Mouse (Mus musculus) 416B (cell line): ENCODE data around the gene Lmna.
A peak's percentile ranks its signal among the peaks of the same experiment; 100 is the strongest.

ENCODE experiments used
- DNase-seq: peaks from one replicate; pipeline ENCODE4 v3.0.0; 2011; ENCODE audit warnings: low read depth

The Lmna gene

DNA sequence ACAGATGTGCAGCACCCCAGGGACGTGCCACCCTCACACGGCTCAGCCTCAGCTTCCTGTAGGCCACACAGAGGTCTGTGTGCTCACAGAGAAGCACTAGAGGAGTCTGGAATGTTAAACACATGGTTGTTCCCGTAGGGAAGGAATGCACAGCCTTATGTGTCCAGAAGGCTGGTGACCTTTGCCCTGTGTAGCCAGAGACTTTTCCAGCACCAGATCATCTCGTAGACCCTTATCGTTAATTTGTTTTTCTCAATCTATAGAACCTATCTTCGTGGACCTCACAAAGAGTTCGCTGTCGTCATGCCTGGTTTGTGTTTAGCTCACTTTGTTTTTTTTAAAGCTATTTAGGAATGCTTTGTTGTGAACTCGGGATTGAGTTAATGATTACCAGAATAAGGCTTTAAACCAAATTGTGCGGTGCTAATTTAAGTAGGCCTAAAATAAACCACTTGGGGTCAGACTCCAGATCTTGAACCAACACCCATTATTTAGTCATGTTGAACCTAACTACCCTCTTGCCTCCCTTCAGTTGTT is 38.7 kb downstream of the Lmna start:
- no peak for DNase-seq

DNA sequence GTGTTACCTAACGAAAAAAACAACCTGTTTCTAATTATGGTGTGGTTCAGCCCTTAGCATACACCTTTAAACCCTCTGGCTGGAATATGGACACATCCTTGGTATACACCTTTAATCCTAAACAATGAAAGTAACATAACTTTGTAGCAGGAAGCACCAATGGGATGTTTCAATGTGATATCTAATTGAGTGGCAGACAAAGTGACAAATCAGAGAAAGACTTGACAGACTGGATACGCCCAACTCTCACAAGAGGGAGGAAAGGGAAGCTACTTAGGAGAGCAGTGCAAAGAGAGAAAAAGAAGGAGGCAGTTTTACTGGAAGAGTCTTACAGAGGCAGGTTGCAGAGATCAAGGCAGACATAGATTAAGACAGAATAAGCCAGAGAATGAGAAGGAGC is 40.3 kb downstream of the Lmna start:
- peak; percentile 42 for DNase-seq

- DNase-seq, result peak; percentile 86
These were observed 42.5 kb downstream of the Lmna start for GRCm38 (mm10) chr3:88467116-88467824.

GRCm38 (mm10) chr3:88465127-88465526 is 44.6 kb downstream of the Lmna start:
- DNase-seq, result peak; percentile 86

DNA sequence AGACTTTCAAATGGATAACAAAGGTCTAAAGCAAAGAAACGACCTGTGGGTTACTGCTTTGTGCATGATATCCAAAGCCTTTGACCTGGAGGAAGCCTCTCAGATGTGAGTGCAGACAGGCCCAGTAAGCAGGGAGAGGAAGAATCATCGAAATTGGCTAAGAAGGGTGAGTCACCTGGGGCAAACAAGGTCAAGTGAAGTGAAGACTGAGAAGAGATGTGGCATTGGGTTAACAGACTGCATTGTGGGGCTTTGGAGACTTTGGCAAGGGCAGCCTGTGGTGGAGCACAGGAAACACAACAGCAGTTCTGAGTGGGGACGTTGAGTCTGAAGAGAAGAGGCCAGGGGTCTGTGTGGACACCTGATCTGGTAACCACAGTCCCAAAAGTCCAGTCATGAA is 45.3 kb downstream of the Lmna start:
- DNase-seq, result peak; percentile 90

- no peak for DNase-seq
These were observed 48.6 kb downstream of the Lmna start, which contains the start of gene Sema4a for GRCm38 (mm10) chr3:88460983-88461696. Sema4a (minus strand) TSS chr3:88461182.

GRCm38 (mm10) chr3:88460029-88460428 is 49.7 kb downstream of the Lmna start:
- DNase-seq, result no peak

DNA sequence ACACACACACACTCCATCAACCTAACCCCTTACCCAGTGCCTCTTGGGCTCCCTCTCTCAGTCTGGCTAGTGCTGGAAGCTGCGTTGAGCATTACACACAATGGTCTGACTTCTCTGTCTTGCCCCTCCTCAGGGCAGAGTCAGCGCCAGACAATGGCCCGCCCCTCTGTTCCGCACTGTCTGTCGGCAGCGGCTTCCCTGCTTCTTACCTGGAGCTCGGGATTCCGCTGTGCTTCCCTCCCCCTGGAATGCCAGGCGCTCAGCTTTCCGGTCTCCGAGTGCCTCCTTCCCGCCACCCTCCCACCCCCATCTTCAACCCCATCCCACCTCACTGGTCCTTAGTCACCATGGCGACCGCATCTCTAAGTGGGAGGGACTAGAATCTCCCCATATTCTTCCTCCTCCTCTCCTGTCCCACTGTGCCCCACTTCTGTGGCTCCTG is 51.0 kb downstream of the Lmna start:
- no peak for DNase-seq

GRCm38 (mm10) chr3:88456746-88457532 is 52.8 kb downstream of the Lmna start:
- DNase-seq, result no peak

GRCm38 (mm10) chr3:88456313-88456712 is 53.4 kb downstream of the Lmna start:
- no peak for DNase-seq

DNA sequence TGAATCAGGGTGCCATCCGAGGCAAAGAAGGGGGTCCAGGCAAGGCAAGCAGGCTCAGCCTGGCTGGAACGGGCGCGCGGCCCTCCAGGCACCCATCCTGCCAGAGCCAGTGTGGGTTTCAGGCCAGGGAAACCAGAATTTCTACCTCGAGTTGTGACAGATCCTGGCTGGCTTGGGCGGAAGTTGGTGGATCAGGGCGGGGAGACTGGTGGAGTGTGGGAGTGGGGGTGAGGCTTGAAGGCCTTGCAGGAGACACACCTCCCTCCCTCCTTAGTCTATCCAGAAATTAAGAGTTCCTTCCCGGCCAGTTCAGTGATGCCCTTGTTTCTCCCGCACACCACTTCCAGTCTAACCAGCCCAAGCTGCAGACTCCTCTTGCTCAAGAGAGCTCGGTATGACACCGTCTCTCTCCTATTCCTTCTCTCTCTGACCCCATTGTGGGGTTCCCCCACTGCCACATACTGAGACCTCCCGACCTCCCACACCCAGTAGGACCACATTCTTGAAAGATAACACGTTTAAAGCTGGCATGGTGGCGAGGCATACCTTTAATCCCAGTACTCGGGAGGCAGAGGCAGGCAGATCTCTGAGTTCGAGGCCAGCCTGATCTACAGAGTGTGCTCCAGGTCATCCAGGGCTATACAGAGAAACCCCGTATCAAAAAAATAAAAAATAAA is 54.0 kb downstream of the Lmna start:
- no peak for DNase-seq

DNA sequence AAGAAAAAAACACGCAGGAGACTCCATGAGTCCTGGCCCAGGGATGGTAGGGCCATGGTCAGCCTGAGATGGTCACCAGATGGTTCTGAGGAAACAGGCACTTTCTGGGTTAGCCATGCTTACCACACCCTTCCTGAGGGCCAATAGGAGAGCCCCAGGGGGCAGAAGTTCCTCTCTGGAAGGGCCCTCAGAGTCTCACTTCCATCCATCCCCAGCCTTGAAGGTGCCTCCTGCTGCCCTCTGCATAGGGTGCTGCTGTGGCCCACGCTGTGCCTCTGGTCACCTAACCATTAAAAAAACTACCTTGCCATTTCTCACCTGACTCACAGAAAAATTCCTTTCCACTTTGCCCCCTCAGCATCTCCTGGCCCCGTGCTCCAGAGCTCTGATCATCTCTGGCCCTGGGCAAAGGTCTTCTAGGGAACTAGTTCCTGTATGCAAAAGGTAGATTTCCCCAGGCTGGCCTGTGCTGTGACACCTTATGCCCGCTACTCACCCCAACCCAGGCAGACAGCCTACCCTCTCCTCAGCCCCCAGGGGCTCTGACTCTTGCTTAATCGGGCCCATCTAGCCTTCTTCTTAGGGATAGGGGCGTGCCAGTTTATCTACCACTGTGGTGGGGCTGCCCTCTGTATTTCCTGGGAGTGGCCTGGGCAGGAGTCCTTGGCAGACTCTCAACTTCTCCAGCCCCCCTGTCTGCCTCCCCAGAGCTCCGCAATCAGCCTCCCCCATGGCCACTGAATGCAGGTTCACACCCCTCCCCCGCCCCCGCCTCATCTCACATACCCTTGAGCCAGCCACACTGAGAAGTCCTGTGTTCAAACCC is 54.8 kb downstream of the Lmna start:
- DNase-seq, result peak; percentile 37

DNA sequence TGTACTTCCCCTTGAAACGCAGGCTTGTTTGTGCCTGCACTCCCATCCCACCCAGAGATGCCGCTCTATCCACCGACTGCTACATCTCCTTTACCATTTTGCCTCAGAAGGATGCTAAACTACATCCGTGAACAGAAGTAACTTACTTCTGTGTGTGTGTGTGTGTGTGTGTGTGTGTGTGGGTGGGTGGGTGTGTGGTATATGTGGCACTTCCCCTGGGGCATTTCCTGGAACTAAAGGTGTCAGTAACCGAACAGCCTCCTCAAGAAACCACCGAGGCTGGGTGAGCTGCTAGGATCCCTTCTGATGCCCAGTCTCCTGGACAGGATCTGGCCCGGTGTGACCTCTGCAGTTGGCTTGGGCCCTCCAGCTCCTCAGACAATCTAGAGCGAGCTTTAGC is 55.8 kb downstream of the Lmna start:
- no peak for DNase-seq

DNA sequence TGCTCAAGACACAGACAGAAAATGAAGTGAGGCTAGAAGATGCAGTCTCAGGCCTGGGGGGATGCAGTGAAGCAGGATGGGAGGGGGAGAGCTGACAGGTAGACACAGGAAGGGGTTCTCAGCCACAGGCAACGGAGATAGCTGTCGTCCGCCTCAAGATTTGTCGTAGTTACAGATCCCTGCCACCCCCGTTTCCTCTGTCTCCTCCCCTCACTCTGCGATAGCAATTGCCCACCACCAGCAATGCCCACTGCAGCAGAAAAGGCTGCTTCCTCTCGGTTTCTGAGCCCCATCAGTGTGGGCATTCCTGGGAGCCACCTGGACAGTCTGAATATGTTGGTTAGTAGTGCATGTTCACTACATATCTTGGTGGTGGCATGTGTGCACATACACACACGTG is 56.4 kb downstream of the Lmna start:
- no peak for DNase-seq

DNA sequence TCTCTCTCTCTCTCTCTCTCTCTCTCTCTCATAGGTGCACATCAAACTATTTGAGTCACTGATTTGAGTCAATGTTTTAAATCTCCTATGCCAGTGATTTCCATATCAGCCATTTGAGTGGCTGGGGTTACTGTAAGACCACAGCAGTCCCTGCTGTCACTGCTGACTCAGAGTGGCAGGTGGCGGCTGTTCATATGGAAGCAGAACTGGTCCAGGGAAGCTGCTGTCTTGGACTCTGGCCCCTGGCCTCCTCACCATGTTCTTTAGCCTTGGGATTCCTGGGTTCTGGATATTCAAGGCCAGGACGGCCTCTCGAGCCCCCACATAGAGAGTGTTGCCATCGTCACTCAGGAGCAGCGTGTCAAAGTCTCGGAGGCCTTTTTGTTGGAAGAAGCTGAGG is 57.0 kb downstream of the Lmna start:
- DNase-seq, result peak; percentile 43

- DNase-seq, result peak; percentile 39
These were observed 57.5 kb downstream of the Lmna start for GRCm38 (mm10) chr3:88452246-88452645.

DNA sequence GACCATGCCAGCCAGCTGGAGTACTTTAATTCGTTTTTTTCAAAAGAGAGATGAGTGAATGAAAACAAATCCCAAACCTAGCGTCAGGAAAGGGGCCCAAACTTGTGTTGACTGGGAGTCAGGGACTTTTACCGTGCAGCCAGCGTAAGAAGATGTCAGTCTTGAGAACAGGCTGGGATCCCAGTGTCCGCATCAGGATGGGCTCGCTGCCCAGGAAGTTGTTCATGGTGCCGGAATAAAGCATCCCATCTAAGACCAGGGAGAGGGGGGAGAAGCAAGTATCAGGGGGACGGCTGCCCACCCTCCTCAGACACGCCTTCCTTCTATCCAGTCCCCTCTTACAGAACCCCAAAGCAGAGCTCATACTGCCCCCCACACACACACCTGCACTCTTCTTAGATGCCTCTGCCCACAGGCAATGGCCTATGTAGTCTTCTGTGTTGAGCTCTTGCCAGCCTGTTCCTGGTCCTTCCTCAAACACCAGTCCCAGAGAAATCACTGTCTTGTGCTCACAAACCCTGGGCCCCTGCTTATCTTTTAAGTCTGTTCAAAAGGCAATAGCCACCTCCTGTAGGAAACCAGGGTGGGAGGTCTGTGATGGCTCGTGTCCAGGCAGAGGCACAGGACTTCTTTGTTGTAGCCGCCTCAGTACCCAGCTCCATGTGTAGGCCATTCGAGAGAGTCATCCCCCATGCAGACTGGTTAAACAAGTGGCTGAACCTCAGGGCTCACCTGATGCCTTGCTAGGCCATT is 59.2 kb downstream of the Lmna start:
- no peak for DNase-seq

DNA sequence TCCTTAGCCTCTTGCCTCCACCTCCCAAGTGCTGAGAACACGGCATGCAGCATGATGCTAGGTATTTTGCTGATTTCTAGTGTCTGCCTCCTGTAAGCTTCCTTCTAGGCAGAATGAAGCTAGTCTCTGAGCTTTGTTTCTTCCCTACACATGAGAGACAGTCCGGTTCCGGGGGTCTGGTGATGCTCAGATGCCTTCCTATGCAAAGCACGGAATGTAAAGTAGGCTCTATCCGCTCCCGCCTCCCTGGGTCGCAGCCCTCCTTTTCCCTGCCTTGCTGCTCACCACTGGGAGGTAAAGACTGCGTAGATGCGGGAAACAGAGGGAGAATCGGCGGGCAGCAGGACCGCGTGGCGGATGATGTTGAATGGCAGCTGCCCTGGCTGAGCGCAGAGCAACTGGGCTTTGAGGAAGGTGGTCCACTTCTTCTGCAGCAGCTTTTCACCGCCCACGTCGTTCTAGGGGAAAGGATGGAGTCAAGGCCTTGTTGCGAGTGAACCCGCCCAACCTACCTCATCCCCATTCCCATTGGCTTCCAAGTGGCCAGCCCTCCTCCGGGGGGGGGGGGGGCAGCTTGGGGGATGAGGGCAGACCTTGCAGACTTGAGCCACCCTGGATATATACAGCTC is 60.2 kb downstream of the Lmna start:
- DNase-seq, result no peak

DNA sequence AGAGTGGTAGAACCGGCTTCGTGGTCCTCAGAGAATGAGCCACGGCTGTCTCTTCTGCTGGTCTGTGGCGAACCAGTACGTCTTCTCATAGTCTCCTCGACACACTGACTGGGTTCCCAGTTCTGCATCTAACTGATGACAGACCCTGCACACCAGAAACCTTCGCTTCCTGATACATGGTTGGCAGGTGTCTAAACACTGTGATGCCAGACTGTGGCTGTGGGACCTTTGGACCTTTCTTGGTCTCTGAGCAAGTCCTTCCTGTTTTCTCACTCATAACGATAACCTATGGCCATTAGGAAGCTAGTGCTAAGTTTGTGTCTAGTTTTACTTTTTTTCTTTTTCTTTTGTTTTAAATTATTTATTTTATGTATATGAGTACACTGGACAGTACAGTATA is 61.3 kb downstream of the Lmna start:
- DNase-seq, result no peak

- no peak for DNase-seq
These were observed 62.0 kb downstream of the Lmna start for GRCm38 (mm10) chr3:88447676-88448183.
